Mouse (Mus musculus): ENCODE measurements around the gene H2-Q10.
A peak's percentile ranks its signal among the peaks of the same experiment; 100 is the strongest.
"Not testable (repeated sequence)": the region's sequence is repeated elsewhere in the genome, so short reads cannot be mapped to it uniquely, and the experiment has no call there.

Gene H2-Q10

GRCm38 (mm10) chr17:35458247-35458646 lies 11.6 kb upstream of the H2-Q10 start:
- not testable (repeated sequence) for DNase-seq (ENCODE audit: low read depth, low spot score)

- DNase-seq (ENCODE audit: low read depth, low spot score): not testable (repeated sequence)
Measured at GRCm38 (mm10) chr17:35460513-35461341, 9.2 kb upstream of the H2-Q10 start.

GRCm38 (mm10) chr17:35465651-35466050 lies 4.2 kb upstream of the H2-Q10 start:
- DNase-seq (ENCODE audit: low read depth, low spot score): peak; percentile 79

DNA sequence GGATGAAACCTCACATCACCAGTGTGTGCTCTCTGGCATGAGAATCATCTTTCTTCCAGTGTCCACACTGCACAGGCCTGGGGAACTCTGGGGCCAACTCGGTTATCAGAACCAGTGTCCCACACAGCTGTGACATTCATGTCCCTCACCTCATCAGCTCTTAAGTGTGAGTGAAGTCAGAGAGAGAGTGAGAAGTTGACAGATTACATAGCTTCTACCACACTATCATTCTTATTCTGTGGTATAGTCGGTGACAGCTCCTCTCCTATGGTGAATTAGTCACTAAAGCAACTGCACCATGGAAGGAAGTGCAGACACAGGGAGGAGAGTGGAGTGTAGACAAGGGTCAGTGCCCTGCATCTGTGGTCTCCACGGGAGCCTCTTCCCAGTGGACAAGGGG lies 953 bp upstream of the H2-Q10 start:
- not testable (repeated sequence) for DNase-seq (ENCODE audit: low read depth, low spot score)

- DNase-seq (ENCODE audit: low read depth, low spot score): peak; percentile 70
Measured at GRCm38 (mm10) chr17:35484066-35484465, 14.2 kb downstream of the H2-Q10 start.

- peak; percentile 95 for DNase-seq (ENCODE audit: low read depth, low spot score)
Measured at GRCm38 (mm10) chr17:35485702-35486101, 15.8 kb downstream of the H2-Q10 start.

DNA sequence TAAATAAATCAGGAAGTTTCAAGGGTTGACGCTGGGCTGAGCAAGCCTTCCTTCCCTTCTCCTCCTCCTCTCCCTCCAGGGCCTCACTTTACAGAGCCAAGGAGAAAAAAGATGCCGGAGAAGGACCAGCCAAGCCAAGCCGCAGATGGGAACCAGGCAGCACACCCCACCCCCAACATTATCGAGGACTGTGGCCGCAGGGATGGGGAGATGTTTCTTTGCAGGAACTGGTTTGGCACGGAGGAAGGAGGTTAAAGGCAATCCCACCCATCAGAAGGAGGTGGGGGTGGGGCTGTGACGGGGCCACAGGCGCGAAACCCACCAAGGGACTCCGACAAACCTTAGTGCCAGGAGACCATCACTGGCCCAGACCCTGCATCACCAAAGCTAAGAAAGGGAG lies 16.8 kb downstream of the H2-Q10 start:
- DNase-seq (ENCODE audit: low read depth, low spot score): peak; percentile 78

DNA sequence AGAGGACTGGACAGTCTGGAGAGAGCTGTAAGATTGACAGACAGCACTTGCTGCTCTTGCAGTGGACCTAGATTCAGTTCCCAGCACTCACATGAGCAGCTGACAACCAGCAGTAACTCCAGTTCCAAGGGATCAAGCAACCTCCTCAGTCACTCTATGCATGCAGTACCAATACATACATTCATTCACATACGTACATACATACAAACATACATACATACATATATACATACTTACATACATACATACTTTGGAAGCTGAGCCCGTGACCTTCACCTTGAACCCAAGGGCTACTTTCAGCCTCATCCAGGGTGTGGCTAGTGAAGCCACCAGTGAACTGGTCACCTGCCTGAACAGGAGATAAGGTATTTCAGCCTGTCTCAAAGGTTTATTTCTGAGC lies 18.2 kb downstream of the H2-Q10 start:
- peak; percentile 52 for DNase-seq (ENCODE audit: low read depth, low spot score)

- peak; percentile 89 for DNase-seq (ENCODE audit: low read depth, low spot score)
Measured at GRCm38 (mm10) chr17:35490320-35490719, 20.4 kb downstream of the H2-Q10 start.

GRCm38 (mm10) chr17:35497124-35497523 lies 27.2 kb downstream of the H2-Q10 start:
- DNase-seq (ENCODE audit: low read depth, low spot score): peak; percentile 68

DNA sequence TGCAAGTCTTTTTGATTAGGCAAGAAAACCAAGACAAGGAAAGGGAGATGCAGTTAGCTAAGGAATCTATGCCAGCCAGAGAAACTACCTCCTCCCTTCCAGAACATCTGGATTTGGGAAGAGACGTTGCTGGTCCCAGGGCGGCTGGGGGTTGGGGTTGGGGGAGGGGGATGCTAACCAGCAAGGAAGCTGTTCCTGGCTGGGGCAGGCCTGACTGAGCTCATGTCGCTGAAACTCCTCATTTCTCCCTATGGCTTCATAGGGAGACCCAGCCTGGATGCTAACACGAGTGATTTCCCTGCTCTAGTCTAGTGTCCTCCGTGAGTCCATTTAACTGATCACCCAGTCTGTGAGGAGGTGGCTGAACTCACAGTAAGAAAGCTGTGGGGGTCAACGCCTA lies 32.3 kb downstream of the H2-Q10 start:
- DNase-seq (ENCODE audit: low read depth, low spot score): peak; percentile 85

DNA sequence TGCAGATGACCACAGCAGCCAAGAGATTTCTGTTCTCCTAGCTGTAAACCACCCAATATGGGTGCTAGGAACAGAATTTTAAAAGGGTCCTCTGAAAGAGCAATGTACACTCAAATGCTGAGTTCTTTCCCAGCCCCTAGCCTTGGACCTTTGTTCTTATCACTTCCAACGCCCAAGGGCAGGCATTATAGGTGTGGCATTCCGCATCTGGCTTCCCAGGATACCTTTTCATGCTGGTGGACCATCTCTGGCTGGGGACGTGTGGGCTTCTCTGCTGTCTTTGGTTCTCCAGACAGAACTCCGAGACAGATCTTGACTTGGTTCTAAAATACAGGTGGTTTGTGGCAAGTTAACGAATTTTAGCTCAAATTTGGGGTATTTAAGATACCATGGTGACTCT lies 32.9 kb downstream of the H2-Q10 start:
- DNase-seq (ENCODE audit: low read depth, low spot score): peak; percentile 80

- DNase-seq (ENCODE audit: low read depth, low spot score): peak; percentile 99
Measured at GRCm38 (mm10) chr17:35503849-35504248, 34.0 kb downstream of the H2-Q10 start.

DNA sequence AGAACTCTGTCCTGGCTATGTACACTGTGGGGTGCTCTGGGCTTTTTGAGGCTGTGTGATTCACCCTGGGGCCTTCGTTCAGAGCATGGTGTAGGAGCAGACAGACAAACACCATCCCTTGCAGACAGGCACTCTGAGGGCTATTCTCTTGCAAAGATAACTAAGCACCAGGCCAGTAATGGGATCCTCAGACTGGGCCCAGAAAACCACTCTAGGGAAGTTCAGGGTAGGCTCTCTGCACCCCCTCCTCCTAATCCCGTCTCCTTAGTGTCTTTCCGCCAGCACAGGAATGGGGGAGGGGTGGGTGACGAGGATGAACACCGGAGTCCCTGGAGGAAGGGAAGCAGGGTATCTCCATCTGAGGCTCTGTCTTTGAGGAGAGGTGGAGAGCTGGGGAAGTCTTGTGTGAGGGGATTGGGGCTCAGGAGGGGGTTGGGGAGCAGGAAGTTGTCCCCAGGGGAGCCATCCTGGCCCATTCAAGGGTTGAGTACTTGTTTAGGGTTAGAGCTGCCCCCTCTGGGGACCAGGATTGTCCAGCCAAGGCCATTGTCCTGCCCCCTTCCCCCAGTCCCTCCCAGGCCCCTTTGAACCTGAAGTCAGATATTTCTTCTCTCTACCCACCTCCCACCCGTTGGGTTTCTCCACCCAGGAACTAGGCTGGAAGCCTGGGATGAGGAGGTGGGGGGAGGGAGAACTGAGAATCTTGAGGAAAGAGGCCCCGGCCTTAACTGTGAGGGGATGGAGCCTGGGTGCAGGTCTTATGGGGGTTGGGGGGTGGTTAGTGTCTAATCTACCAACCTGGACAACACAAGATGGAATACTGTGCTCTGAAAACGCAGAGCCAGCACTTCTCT lies 35.0 kb downstream of the H2-Q10 start:
- peak; percentile 99 for DNase-seq (ENCODE audit: low read depth, low spot score)

DNA sequence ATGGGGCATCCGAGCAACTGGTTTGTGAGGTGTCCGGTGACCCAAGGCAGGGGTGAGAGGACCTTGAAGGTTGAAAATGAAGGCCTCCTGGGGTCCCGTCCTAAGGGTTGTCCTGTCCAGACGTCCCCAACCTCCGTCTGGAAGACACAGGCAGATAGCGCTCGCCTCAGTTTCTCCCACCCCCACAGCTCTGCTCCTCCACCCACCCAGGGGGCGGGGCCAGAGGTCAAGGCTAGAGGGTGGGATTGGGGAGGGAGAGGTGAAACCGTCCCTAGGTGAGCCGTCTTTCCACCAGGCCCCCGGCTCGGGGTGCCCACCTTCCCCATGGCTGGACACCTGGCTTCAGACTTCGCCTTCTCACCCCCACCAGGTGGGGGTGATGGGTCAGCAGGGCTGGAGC lies 35.9 kb downstream of the H2-Q10 start, which contains the start of gene Pou5f1:
Gene Pou5f1, plus strand, starts transcription at position 243 of the 400 bp plus-strand sequence.
- DNase-seq (ENCODE audit: low read depth, low spot score): peak; percentile 96

DNA sequence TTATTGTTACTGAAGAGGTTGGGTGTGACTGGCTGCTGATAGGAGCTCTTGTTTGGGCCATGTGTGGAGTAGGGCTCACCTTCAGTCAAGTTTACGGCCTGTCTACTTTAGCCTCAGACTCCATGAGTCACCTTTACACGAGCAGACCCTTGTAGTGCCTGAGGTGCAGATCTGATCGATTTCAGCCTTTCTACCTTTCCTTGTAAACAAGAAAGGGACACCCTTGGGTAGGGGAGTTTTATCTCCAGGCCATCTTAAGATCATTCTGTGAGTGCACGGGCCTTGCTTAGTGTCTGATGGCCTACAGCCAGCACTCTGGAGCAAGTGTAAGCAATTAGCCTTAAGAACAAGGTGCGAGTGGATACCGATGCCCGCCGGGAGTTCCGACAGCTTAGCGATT lies 37.0 kb downstream of the H2-Q10 start:
- peak; percentile 67 for DNase-seq (ENCODE audit: low read depth, low spot score)

DNA sequence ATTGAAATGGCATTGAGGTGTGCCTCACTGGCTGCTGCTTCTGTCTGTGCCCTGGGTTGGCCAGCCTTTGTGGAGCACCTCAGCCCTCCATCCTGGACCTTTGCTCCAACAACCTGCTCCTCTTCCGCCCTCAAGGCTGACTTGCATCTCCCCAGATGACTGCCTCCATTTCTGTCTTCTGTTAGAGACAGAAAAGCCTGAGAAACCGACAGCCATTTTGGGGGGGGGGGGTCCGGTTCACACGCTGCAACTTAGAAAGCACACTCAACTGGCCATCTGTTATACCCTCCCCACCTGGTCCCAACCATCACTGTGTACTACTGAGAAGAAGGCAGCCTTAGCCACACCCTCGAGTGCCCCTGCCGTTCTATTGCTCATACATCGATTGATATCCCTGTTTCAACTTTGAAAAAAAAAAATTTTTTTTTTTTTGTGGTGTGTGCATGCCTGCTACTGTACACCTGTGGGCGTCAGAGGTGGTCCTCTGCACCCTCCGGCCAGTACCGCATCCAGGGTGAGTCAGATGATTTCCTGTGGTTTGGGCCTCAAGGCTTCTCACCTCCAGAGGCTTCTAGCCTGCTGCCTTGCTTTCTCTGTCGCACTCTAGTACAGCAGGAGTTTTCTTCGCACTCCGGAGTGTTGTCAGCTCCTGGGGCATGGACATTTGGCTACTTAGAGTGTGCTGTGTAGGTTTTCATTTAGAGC lies 37.8 kb downstream of the H2-Q10 start:
- DNase-seq (ENCODE audit: low read depth, low spot score): peak; percentile 76

- peak; percentile 63 for DNase-seq (ENCODE audit: low read depth, low spot score)
Measured at GRCm38 (mm10) chr17:35508279-35508678, 38.4 kb downstream of the H2-Q10 start.

DNA sequence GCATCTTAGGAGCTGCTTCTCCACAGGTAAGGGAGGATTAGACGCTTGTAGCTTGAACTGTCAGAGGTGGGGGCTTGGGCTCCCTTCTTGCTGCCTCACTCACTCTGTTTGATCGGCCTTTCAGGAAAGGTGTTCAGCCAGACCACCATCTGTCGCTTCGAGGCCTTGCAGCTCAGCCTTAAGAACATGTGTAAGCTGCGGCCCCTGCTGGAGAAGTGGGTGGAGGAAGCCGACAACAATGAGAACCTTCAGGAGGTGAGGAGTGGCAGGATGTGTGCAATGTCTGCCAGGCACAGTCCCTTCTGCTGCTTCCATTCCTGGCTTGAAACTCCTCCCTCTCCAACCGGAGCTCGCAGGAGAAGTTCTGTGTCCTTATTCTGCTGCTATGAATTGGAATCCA lies 39.4 kb downstream of the H2-Q10 start:
- DNase-seq (ENCODE audit: low read depth, low spot score): peak; percentile 99

DNA sequence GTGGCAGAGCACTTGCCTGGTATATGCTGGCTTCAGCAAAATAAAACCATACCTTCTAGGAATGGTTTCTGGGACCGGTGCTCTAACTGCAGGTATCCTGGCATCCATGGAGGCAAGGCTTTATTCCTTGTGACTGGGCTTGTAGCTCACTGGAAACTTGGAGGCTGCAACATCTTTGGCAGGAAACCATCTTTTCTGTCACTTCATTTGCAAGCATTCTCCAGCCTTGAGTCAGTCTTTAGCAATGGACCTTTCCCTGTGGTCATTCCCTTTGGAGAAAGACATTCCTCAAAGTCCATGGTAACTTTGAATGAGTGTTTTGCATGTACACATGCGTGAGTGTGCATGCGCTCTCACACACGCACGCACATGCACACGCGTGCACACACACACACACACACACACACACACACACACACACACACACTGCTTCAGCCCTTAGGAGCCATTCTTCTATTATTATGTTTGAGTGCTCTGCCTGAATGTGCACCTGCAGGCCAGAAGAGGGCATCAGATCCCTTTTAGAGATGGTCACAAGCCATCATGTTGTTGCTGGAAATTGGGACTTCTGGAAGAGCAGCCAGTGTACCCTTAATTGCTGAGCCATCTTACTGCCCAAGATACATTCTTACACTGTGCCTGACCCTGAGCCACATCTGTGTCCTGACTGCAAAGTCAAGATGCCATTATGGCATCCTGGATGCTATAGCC lies 43.2 kb downstream of the H2-Q10 start:
- peak; percentile 78 for DNase-seq (ENCODE audit: low read depth, low spot score)

DNA sequence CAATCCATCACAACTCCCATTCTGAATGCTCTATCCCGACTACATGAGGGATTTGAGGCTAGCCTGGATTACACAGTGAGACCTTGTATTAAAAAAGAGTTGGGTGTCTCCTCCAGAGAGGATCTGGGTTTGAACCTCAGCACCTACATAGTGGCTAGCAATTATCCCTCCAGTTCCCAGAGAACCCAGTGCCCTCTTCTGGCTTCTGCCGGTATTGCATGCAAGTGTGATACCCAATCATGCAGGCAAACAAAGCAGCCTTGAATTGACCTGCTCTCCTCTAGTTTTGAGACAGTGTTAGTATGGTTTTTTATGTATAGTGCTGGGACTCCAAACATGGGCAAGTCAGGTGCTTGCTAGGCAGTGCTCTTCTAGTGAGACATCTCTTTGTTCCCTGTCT lies 44.0 kb downstream of the H2-Q10 start:
- DNase-seq (ENCODE audit: low read depth, low spot score): peak; percentile 91
